Comparison of ENCODE assay signal across 27 mouse cellular contexts in the genomic region with DNA sequence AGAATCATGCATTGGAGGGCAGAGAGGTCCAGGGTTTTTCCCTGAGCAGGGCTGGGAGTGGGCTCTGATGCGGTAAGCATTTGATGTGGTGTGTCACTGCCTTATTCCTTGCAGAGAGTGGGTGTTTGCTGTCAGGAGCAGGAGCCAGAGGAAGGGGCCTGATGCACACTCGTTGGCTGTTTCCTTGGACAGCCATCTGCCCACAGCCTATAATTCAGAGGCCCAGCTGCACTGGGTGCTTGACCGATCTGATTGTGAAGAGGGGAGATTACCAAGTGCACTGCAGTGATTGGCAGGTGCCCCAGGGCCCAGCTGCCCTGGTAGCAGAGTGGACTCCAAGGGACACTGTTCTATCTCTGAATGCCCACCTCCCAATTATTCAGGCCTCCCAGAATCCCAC. TPM values are rescaled to one million over a fixed set of nuclear protein-coding genes. Genes with fewer than 3 reads are reported as not detected.
A peak's percentile ranks its signal among the peaks of the same experiment; 100 is the strongest.
DNase-seq lines count a peak whose midpoint lies in the region; ATAC-seq lines count a peak whose summit lies in the region.
"Had no signal": no experiment of that assay in that cellular context is flagged by ENCODE, and none has a peak within 500 bp of the region (broad histone marks: within the 10 kb centered on the region; RNA-seq: fewer than 3 reads in every experiment).

No protein-coding gene starts in this region.

- no peaks in the 10 kb centered on the region for H3K36me3 ChIP-seq in hindbrain, embryonic 10.5 days
- H3K36me3 ChIP-seq in hindbrain, embryonic 11.5 days (ENCODE audit: control insufficient read depth, insufficient read depth, low read length): no peaks in the 10 kb centered on the region
- H3K36me3 ChIP-seq in midbrain, embryonic 13.5 days: no peaks in the 10 kb centered on the region
- no peaks in the 10 kb centered on the region for H3K36me3 ChIP-seq in midbrain, embryonic 15.5 days (replicated peaks)
- no peaks in the 10 kb centered on the region for H3K36me3 ChIP-seq in forebrain, embryonic 15.5 days
- H3K36me3 ChIP-seq: embryonic facial prominence, embryonic 10.5 days; G1E; heart, embryonic 12.5 days; hindbrain, embryonic 15.5 days; intestine, embryonic 15.5 days; lung, embryonic 15.5 days had no signal

- peak overlapping the region; percentile 46 for H3K27ac ChIP-seq in hindbrain, embryonic 10.5 days
- no peak overlapping the region; the same call in 1 of the 2 replicates for H3K27ac ChIP-seq in hindbrain, embryonic 11.5 days (ENCODE audit: low read depth, low read length)
- H3K27ac ChIP-seq in midbrain, embryonic 13.5 days: peak overlapping the region; percentile 59
- no peak overlapping the region for H3K27ac ChIP-seq in midbrain, embryonic 15.5 days
- 0 out of 2 replicates have a peak overlapping the region, but pooled peaks have one; percentile 11 for H3K27ac ChIP-seq in forebrain, embryonic 15.5 days (replicated peaks)
- H3K27ac ChIP-seq: embryonic facial prominence, embryonic 10.5 days; hindbrain, embryonic 15.5 days; intestine, embryonic 15.5 days; layer of hippocampus, adult 2 months; liver, embryonic 14.5 days; lung, embryonic 15.5 days; stomach, postnatal 0 days had no signal

- H3K9me3 ChIP-seq in hindbrain, embryonic 10.5 days: no peaks in the 10 kb centered on the region
- H3K9me3 ChIP-seq in hindbrain, embryonic 11.5 days (ENCODE audit: control insufficient read depth, low read length): no peaks in the 10 kb centered on the region
- H3K9me3 ChIP-seq in midbrain, embryonic 13.5 days: no peaks in the 10 kb centered on the region
- no peaks in the 10 kb centered on the region for H3K9me3 ChIP-seq in midbrain, embryonic 15.5 days
- H3K9me3 ChIP-seq in forebrain, embryonic 15.5 days: no peaks in the 10 kb centered on the region
- H3K9me3 ChIP-seq: embryonic facial prominence, embryonic 10.5 days; G1E; heart, embryonic 12.5 days; hindbrain, embryonic 15.5 days; intestine, embryonic 15.5 days; lung, embryonic 15.5 days; megakaryocyte, embryonic 14.5 days had no signal

- H3K4me3 ChIP-seq in hindbrain, embryonic 10.5 days: no peak overlapping the region
- H3K4me3 ChIP-seq in hindbrain, embryonic 11.5 days (ENCODE audit: low read depth, low read length): no peak overlapping the region
- H3K4me3 ChIP-seq in midbrain, embryonic 13.5 days (replicated peaks): no peak overlapping the region
- H3K4me3 ChIP-seq in midbrain, embryonic 15.5 days: no peak overlapping the region
- H3K4me3 ChIP-seq in forebrain, embryonic 15.5 days: no peak overlapping the region
- H3K4me3 ChIP-seq: embryonic facial prominence, embryonic 10.5 days; heart, embryonic 12.5 days; hindbrain, embryonic 15.5 days; intestine, embryonic 15.5 days; layer of hippocampus, adult 2 months; lung, embryonic 15.5 days; megakaryocyte, embryonic 14.5 days had no signal

- peaks cover 10% of the 10 kb centered on the region; the same call in 1 of the 2 replicates for H3K4me1 ChIP-seq in hindbrain, embryonic 10.5 days (replicated peaks)
- no peaks in the 10 kb centered on the region for H3K4me1 ChIP-seq in hindbrain, embryonic 11.5 days (replicated peaks; ENCODE audit: control insufficient read depth, insufficient read depth, low read length)
- H3K4me1 ChIP-seq in midbrain, embryonic 13.5 days (replicated peaks): peaks cover 16% of the 10 kb centered on the region
- peaks cover 5% of the 10 kb centered on the region; the same call in 1 of the 2 replicates for H3K4me1 ChIP-seq in midbrain, embryonic 15.5 days
- peaks cover 8% of the 10 kb centered on the region for H3K4me1 ChIP-seq in forebrain, embryonic 15.5 days
- H3K4me1 ChIP-seq: hindbrain, embryonic 15.5 days; intestine, embryonic 15.5 days; lung, embryonic 15.5 days; megakaryocyte, embryonic 14.5 days had no signal

- WGBS in hindbrain, embryonic 10.5 days: 74% methylated on average over 3 of the region's 3 CpGs
- WGBS in hindbrain, embryonic 11.5 days: 72% methylated on average over 3 of the region's 3 CpGs
- WGBS in midbrain, embryonic 13.5 days: 34% methylated on average over 3 of the region's 3 CpGs
- WGBS in midbrain, embryonic 15.5 days: 26% methylated on average over 3 of the region's 3 CpGs
- 32% methylated on average over 3 of the region's 3 CpGs for WGBS in forebrain, embryonic 15.5 days

- no peak for DNase-seq in hindbrain, embryonic 10.5 days (ENCODE audit: low spot score)
- DNase-seq in hindbrain, embryonic 11.5 days (ENCODE audit: low spot score): no peak
- DNase-seq in retina, embryonic 14.5 days (ENCODE audit: low spot score): peak; percentile 28
- DNase-seq in kidney, adult 18-20 months: no peak
- DNase-seq: B cell, adult 2 months; cerebellum, adult 18-20 months; gastrocnemius, postnatal 25 days; heart, adult 18-20 months; heart, postnatal 10 days; kidney, adult 9 months; kidney, postnatal 14 days; lung, postnatal 36 days; thymus, adult 2 months had no signal

- H3K27me3 ChIP-seq in hindbrain, embryonic 10.5 days (ENCODE audit: insufficient read depth, poor library complexity, severe bottlenecking): peaks cover 5% of the 10 kb centered on the region
- H3K27me3 ChIP-seq in hindbrain, embryonic 11.5 days (ENCODE audit: control insufficient read depth, insufficient read depth, low read length): no peaks in the 10 kb centered on the region
- no peaks in the 10 kb centered on the region for H3K27me3 ChIP-seq in midbrain, embryonic 13.5 days
- H3K27me3 ChIP-seq in midbrain, embryonic 15.5 days (replicated peaks): no peaks in the 10 kb centered on the region
- 0 out of 2 replicates have a peak, but pooled peaks cover 3% of the 10 kb centered on the region for H3K27me3 ChIP-seq in forebrain, embryonic 15.5 days
- H3K27me3 ChIP-seq: hindbrain, embryonic 15.5 days; lung, embryonic 15.5 days had no signal

- H3K9ac ChIP-seq in hindbrain, embryonic 11.5 days (ENCODE audit: low read depth, low read length): no peak overlapping the region
- H3K9ac ChIP-seq in midbrain, embryonic 13.5 days (replicated peaks): peak overlapping the region; percentile 6; the same call in 1 of the 2 replicates
- H3K9ac ChIP-seq in midbrain, embryonic 15.5 days: no peak overlapping the region
- H3K9ac ChIP-seq in forebrain, embryonic 15.5 days (replicated peaks): no peak overlapping the region
- H3K9ac ChIP-seq: heart, embryonic 12.5 days; hindbrain, embryonic 15.5 days; intestine, embryonic 15.5 days; liver, embryonic 14.5 days; lung, embryonic 15.5 days had no signal

- ATAC-seq in hindbrain, embryonic 11.5 days (ENCODE audit: low FRiP score): no peak
- ATAC-seq in midbrain, embryonic 13.5 days: peak; percentile 66; the same call in 1 of the 2 replicates
- ATAC-seq in midbrain, embryonic 15.5 days (replicated peaks): no peak
- ATAC-seq in forebrain, embryonic 15.5 days (replicated peaks): no peak
- ATAC-seq: intestine, embryonic 15.5 days; Patski had no signal

- no peak overlapping the region for H3K4me2 ChIP-seq in hindbrain, embryonic 11.5 days (replicated peaks; ENCODE audit: low read depth, low read length)
- no peak overlapping the region for H3K4me2 ChIP-seq in midbrain, embryonic 13.5 days (replicated peaks)
- no peak overlapping the region for H3K4me2 ChIP-seq in midbrain, embryonic 15.5 days
- no peak overlapping the region for H3K4me2 ChIP-seq in forebrain, embryonic 15.5 days (replicated peaks)
- H3K4me2 ChIP-seq: heart, embryonic 12.5 days; hindbrain, embryonic 15.5 days; intestine, embryonic 15.5 days; lung, embryonic 15.5 days had no signal

RNA-seq across cellular contexts. Expression of a gene that starts 17.9 kb away (rescaled TPM):
- polyA plus RNA-seq in hindbrain, embryonic 10.5 days (2016; fragmentation: Nextera tagmentation; extraction: Ambion mirVana): 2.7 and 7.7 TPM in 2 replicates
- 1.6 and 1.8 TPM in 2 replicates for polyA plus RNA-seq in hindbrain, embryonic 11.5 days (2014; fragmentation: Nextera tagmentation; extraction: Ambion mirVana)
- polyA plus RNA-seq in midbrain, embryonic 13.5 days (2015; fragmentation: Nextera tagmentation; extraction: Ambion mirVana): 0.46 and 1.2 TPM in 2 replicates
- polyA plus RNA-seq in midbrain, embryonic 15.5 days (2015; fragmentation: Nextera tagmentation; extraction: Ambion mirVana): 0.79 and 1.5 TPM in 2 replicates
- 4.5 and 6.2 TPM in 2 replicates for polyA plus RNA-seq in forebrain, embryonic 15.5 days (2015; fragmentation: Nextera tagmentation; extraction: Ambion mirVana)
- polyA plus RNA-seq: G1E; liver, embryonic 14.5 days; Patski had no signal

RNA-seq across cellular contexts. Expression of a gene that starts 36.0 kb away (rescaled TPM):
- 0.34 and 0.72 TPM in 2 replicates for polyA plus RNA-seq in hindbrain, embryonic 10.5 days (2016; fragmentation: Nextera tagmentation; extraction: Ambion mirVana)
- 0.31 and 0.50 TPM in 2 replicates for polyA plus RNA-seq in hindbrain, embryonic 11.5 days (2014; fragmentation: Nextera tagmentation; extraction: Ambion mirVana)
- not detected in 2 replicates for polyA plus RNA-seq in midbrain, embryonic 13.5 days (2015; fragmentation: Nextera tagmentation; extraction: Ambion mirVana)
- 0.06 TPM in 1 of 2 replicates, not detected in the other for polyA plus RNA-seq in midbrain, embryonic 15.5 days (2015; fragmentation: Nextera tagmentation; extraction: Ambion mirVana)
- polyA plus RNA-seq in forebrain, embryonic 15.5 days (2015; fragmentation: Nextera tagmentation; extraction: Ambion mirVana): not detected in 2 replicates
- polyA plus RNA-seq: G1E; heart, embryonic 12.5 days; Patski; thymus, adult 2 months had no signal

RNA-seq across cellular contexts. Expression of a gene that starts 56.4 kb away (rescaled TPM):
- 44.1 and 55.4 TPM in 2 replicates for polyA plus RNA-seq in hindbrain, embryonic 10.5 days (2016; fragmentation: Nextera tagmentation; extraction: Ambion mirVana)
- polyA plus RNA-seq in hindbrain, embryonic 11.5 days (2014; fragmentation: Nextera tagmentation; extraction: Ambion mirVana): 37.9 and 40.1 TPM in 2 replicates
- polyA plus RNA-seq in midbrain, embryonic 13.5 days (2015; fragmentation: Nextera tagmentation; extraction: Ambion mirVana): 34.7 and 40.4 TPM in 2 replicates
- 31.8 and 33.6 TPM in 2 replicates for polyA plus RNA-seq in midbrain, embryonic 15.5 days (2015; fragmentation: Nextera tagmentation; extraction: Ambion mirVana)
- 33.5 and 33.8 TPM in 2 replicates for polyA plus RNA-seq in forebrain, embryonic 15.5 days (2015; fragmentation: Nextera tagmentation; extraction: Ambion mirVana)

Comparison
In these comparisons a context has a peak if more than half of its experiments do, and no peak if none do; other contexts are left out.
1. H3K27ac ChIP-seq: peak in hindbrain, embryonic 10.5 days (single experiment), midbrain, embryonic 13.5 days (single experiment) and forebrain, embryonic 15.5 days (single experiment); none in hindbrain, embryonic 11.5 days (single experiment) and midbrain, embryonic 15.5 days (single experiment).